Mouse (Mus musculus) lung, postnatal 0 days (tissue): ENCODE measurements at regions not wholly inside any gene's neighbourhood (a gene's known extent, or its start where the extent isn't known, plus 50 kb on each side); places are given as distances from the start of the nearest gene placed in this dataset.

Experiments used
- ATAC-seq: fragments of 200-750 bp; cut with Nextera tagmentation; 2 replicates; pipeline ENCODE4 v1.8.0; 2017; ENCODE audit warnings: moderate library complexity
- DNase-seq: peaks from one replicate; pipeline ENCODE4 v3.0.0-alpha.2; 2016; ENCODE audit warnings: low spot score
- H3K27ac ChIP-seq: fragments of 300-500 bp; sonication (generic); 2 replicates; pipeline ENCODE4 v1.5.1; 2014; ENCODE audit warnings: antibody characterized with exemption, mild to moderate bottlenecking, low read length, mixed read lengths
- H3K27me3 ChIP-seq: fragments of 300-500 bp; sonication (generic); replicated peaks from 2 replicates; pipeline ENCODE4 v1.6.1; 2014; ENCODE audit warnings: low read length, mixed read lengths; ENCODE audit not compliant: insufficient read depth
- H3K36me3 ChIP-seq: fragments of 300-500 bp; sonication (generic); 2 replicates; pipeline ENCODE4 v1.6.1; 2014; ENCODE audit warnings: low read length, mixed read lengths; ENCODE audit not compliant: insufficient read depth
- H3K4me1 ChIP-seq: fragments of 300-500 bp; sonication (generic); 2 replicates; pipeline ENCODE4 v1.6.1; 2014; ENCODE audit warnings: antibody characterized with exemption, low read depth, low read length, mixed read lengths; ENCODE audit not compliant: insufficient read depth
- H3K4me2 ChIP-seq: fragments of 300-500 bp; sonication (generic); replicated peaks from 2 replicates; pipeline ENCODE4 v1.6.1; 2014; ENCODE audit warnings: low read depth, mild to moderate bottlenecking, low read length, moderate library complexity, mixed read lengths
- H3K4me3 ChIP-seq: fragments of 300-500 bp; sonication (generic); 2 replicates; pipeline ENCODE4 v1.5.1; 2014; ENCODE audit warnings: low read depth, low read length
- H3K9ac ChIP-seq: fragments of 300-500 bp; sonication (generic); replicated peaks from 2 replicates; pipeline ENCODE4 v1.6.1; 2014; ENCODE audit warnings: low read depth, mild to moderate bottlenecking
- H3K9me3 ChIP-seq: fragments of 300-500 bp; sonication (generic); 2 replicates; pipeline ENCODE4 v1.6.1; 2016; ENCODE audit warnings: low read length, mixed read lengths
- CTCF ChIP-seq: IDR thresholded peaks from 2 replicates; pipeline ENCODE4 v1.5.1; 2016; ENCODE audit warnings: antibody characterized with exemption, mild to moderate bottlenecking
- EP300 ChIP-seq: IDR thresholded peaks from 2 replicates; pipeline ENCODE4 v1.6.1; 2016; ENCODE audit warnings: antibody characterized with exemption, mild to moderate bottlenecking, control low read depth
- WGBS: fragments of 180-500 bp; shearing (Covaris S2); extraction: QIAGEN DNeasy Blood & Tissue Kit; methylation state at CpG from one replicate; pipeline ENCODE4 v1.1.7; 2014; 5-methylcytosine and 5-hydroxymethylcytosine counted together

- Histone ChIP-seq H3K4me3 (no peak overlapping the region), H3K27ac (no peak overlapping the region), H3K4me1 (no peaks in the 10 kb centered on the region), H3K9me3 (no peaks in the 10 kb centered on the region), H3K36me3 (no peaks in the 10 kb centered on the region), H3K9ac (no peak overlapping the region), H3K4me2 (no peak overlapping the region), H3K27me3 (peaks cover 15% of the 10 kb centered on the region)
- ATAC-seq (no peak), DNase-seq (no peak)
- 65% methylated on average over 5 of the region's 5 CpGs for WGBS
- TF ChIP-seq EP300 (no peak), CTCF (no peak)
Observed at GRCm38 (mm10) chr9:61269151-61269870, 102.9 kb upstream of the Tle3 start.

DNA sequence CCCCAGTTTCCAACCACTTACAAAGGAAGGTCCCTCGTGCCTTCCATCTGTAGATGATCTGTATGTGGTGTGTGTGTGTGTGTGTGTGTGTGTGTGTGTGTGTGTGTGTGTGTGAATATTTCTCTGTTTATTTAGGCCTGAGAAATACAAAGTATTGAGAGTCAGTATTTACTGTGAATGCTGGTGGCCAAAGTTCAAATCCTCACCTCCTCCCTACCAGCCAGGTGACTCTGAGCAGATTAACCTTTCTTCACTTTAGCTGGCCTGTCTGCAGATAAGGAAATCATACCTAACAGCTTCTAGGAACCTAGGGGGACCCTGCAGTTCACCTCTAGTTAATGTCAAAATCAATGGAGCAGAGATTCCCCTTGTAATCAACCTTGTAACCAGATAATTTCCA is 100.9 kb upstream of the Tle3 start:
- WGBS: 86% methylated on average over 1 of the region's 1 CpGs
- Histone ChIP-seq H3K27ac (no peak overlapping the region), H3K36me3 (no peaks in the 10 kb centered on the region), H3K4me3 (no peak overlapping the region), H3K9ac (no peak overlapping the region), H3K4me1 (no peaks in the 10 kb centered on the region), H3K4me2 (no peak overlapping the region), H3K9me3 (no peaks in the 10 kb centered on the region), H3K27me3 (peaks cover 15% of the 10 kb centered on the region)
- TF ChIP-seq CTCF: no peak
- TF ChIP-seq EP300: no peak
- ATAC-seq: no peak
- no peak for DNase-seq

- H3K36me3 ChIP-seq: no peaks in the 10 kb centered on the region
- ATAC-seq (no peak), DNase-seq (no peak)
- no peak overlapping the region for H3K27ac ChIP-seq
- TF ChIP-seq CTCF (no peak), EP300 (no peak)
- H3K27me3 ChIP-seq: peaks cover 15% of the 10 kb centered on the region
- H3K4me1 ChIP-seq: no peaks in the 10 kb centered on the region
- no peak overlapping the region for H3K9ac ChIP-seq
- no peak overlapping the region for H3K4me2 ChIP-seq
- no peaks in the 10 kb centered on the region for H3K9me3 ChIP-seq
- no peak overlapping the region for H3K4me3 ChIP-seq
- WGBS: 86% methylated on average over 5 of the region's 5 CpGs
Observed at GRCm38 (mm10) chr9:61271769-61272352, 100.3 kb upstream of the Tle3 start.

DNA sequence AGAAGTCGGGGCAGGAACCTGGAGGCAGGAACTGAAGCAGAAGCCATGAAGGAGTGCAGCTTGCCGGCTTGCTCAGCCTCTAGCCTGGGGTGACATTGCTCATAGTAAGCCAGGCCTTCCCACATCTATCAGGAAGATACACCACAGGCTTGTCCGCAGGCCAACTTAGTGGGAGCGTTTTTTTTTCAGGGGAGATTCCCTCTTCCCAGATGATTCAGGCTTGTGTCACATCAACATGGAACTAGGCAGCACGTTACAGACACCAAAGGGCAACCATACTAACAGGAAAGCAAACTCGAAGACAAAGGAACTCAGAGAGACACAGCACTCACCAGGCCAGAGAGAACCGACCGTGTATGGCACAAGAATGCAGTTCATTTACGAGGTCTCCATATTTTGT is 98.1 kb upstream of the Tle3 start:
- Histone ChIP-seq H3K4me3 (no peak overlapping the region), H3K27ac (no peak overlapping the region), H3K27me3 (peaks cover 15% of the 10 kb centered on the region), H3K36me3 (no peaks in the 10 kb centered on the region), H3K4me2 (no peak overlapping the region), H3K9ac (no peak overlapping the region), H3K9me3 (no peaks in the 10 kb centered on the region), H3K4me1 (peaks cover 3% of the 10 kb centered on the region; the same call in 1 of the 2 replicates)
- no peak for ATAC-seq
- no peak for DNase-seq
- WGBS: 87% methylated on average over 9 of the region's 9 CpGs
- TF ChIP-seq CTCF: no peak
- TF ChIP-seq EP300: no peak

DNA sequence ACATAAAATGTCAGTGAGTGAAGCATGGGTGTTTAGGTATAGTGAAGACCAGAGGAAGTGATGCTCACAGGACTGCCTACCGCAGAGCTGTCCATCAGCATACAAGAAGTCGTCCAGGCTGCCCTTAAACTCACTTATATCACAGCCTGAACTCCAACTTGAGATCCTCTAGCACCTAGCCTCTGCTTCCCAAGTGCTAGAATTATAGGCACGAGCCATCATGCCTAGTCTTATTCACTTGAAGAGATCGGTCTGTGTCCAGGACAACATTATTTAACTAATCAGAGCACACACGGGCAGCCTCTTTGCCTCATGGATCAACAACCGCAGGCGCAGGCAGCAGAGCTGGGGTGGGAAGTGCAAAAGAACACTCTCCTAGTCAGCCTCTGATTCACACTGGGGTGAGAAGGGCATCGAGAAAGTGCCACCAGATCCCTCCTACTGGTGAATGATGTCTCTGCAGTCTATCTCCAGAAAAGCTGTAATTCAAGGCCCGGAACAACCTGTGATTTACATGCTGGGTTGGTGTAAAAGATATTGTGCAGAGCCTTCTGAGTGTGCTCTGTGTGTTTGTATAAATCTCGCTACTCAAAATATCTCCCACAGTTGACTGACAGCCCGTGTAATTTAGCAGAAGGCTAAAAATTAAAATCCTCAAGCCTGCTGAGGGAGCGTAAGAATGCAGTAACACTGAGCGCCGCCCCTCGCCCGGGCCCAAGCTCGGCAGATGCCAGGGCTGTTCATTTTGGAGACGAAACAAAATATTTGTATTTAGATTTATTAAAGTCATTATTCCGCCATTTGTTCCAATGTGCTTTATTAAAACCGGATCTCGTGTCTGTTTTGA is 94.6 kb upstream of the Tle3 start:
- DNase-seq (peak; percentile 87), ATAC-seq (peak; percentile 76)
- no peak overlapping the region for H3K27ac ChIP-seq
- TF ChIP-seq CTCF (peak; percentile 79), EP300 (no peak)
- H3K27me3 ChIP-seq: peaks cover 26% of the 10 kb centered on the region; the same call in 1 of the 2 replicates
- peaks cover 3% of the 10 kb centered on the region; the same call in 1 of the 2 replicates for H3K4me1 ChIP-seq
- H3K9ac ChIP-seq: no peak overlapping the region
- WGBS: 8% methylated on average over 21 of the region's 21 CpGs
- peak overlapping the region; percentile 40; the same call in 1 of the 2 replicates for H3K4me2 ChIP-seq
- no peak overlapping the region for H3K4me3 ChIP-seq
- no peaks in the 10 kb centered on the region for H3K36me3 ChIP-seq
- no peaks in the 10 kb centered on the region for H3K9me3 ChIP-seq

- Histone ChIP-seq H3K27me3 (peaks cover 27% of the 10 kb centered on the region), H3K4me1 (peaks cover 3% of the 10 kb centered on the region; the same call in 1 of the 2 replicates), H3K27ac (no peak overlapping the region), H3K4me2 (peak overlapping the region; percentile 40; the same call in 1 of the 2 replicates), H3K4me3 (no peak overlapping the region), H3K9me3 (no peaks in the 10 kb centered on the region), H3K9ac (no peak overlapping the region), H3K36me3 (no peaks in the 10 kb centered on the region)
- 8% methylated on average over 12 of the region's 12 CpGs for WGBS
- peak; percentile 77 for TF ChIP-seq EP300
- no peak for TF ChIP-seq CTCF
- peak; percentile 84 for DNase-seq
- ATAC-seq: peak; percentile 73
Observed at GRCm38 (mm10) chr9:61278216-61278758, 93.9 kb upstream of the Tle3 start.
